Mouse (Mus musculus) olfactory bulb, adult 2 months (tissue): Measurements from ENCODE around the gene Gcnt3. TPM values are rescaled to one million over a fixed set of nuclear protein-coding genes. Genes with fewer than 3 reads are reported as not detected.

Source experiments
- H3K27ac ChIP-seq: fragments of 200-500 bp; 2 replicates; pipeline ENCODE4 v1.5.1; 2012; ENCODE audit warnings: low read depth, low read length; ENCODE audit not compliant: insufficient read depth
- H3K4me1 ChIP-seq: fragments of 200-500 bp; 2 replicates; pipeline ENCODE4 v1.6.1; 2012; ENCODE audit warnings: low read length; ENCODE audit not compliant: control insufficient read depth, insufficient read depth
- H3K4me3 ChIP-seq: fragments of 200-500 bp; 2 replicates; pipeline ENCODE4 v1.5.1; 2012; ENCODE audit warnings: mild to moderate bottlenecking, low read depth, low read length, moderate library complexity; ENCODE audit not compliant: insufficient read depth
- CTCF ChIP-seq: fragments of 200-500 bp; IDR thresholded peaks from 2 replicates; pipeline ENCODE4 v1.5.1; 2012; ENCODE audit warnings: low read depth, mild to moderate bottlenecking, low read length, moderate library complexity; ENCODE audit not compliant: insufficient read depth
- POLR2A ChIP-seq: fragments of 200-500 bp; IDR thresholded peaks from 2 replicates; pipeline ENCODE4 v1.6.1; 2012; ENCODE audit warnings: mild to moderate bottlenecking, low read depth, low read length, moderate library complexity; ENCODE audit not compliant: insufficient read depth
- WGBS: fragments of 180-500 bp; shearing (Covaris S2); methylation state at CpG from one replicate; pipeline ENCODE4 v1.1.7; 2018; 5-methylcytosine and 5-hydroxymethylcytosine counted together
- polyA plus RNA-seq: library from polyadenylated mRNA; stranded (reverse); fragments of >200 nt; gene quantifications from 2 replicates; pipeline ENCODE4 v1.2.4, GENCODE M21; 2012; ENCODE audit warnings: low replicate concordance; ENCODE audit not compliant: missing spikeins, insufficient read depth, insufficient read length

The Gcnt3 gene
- polyA plus RNA-seq, 1 experiment, result not detected

GRCm38 (mm10) chr9:69985526-69985925 lies 52.4 kb downstream of the Gcnt3 start:
- TF ChIP-seq POLR2A (no peak), CTCF (no peak)
- H3K27ac ChIP-seq, result no peak overlapping the region
- 86% methylated on average over 1 of the region's 1 CpGs for WGBS
- no peak overlapping the region for H3K4me3 ChIP-seq
- H3K4me1 ChIP-seq, result no peaks in the 10 kb centered on the region

Other genes with a start within 250 kb of the Gcnt3 start
- gene Bnip2, start 48.6 kb downstream of the Gcnt3 start, polyA plus RNA-seq, result 187 TPM in 1 of 2 replicates, not detected in the other
- gene Gtf2a2, start 25.5 kb downstream of the Gcnt3 start, polyA plus RNA-seq, result not detected in 2 replicates
- 137 TPM in 1 of 2 replicates, not detected in the other for gene Fam81a, start 104.5 kb upstream of the Gcnt3 start, polyA plus RNA-seq
- not detected in 2 replicates for gene Myo1e, start 169.3 kb upstream of the Gcnt3 start, polyA plus RNA-seq